Mouse (Mus musculus) megakaryocyte, embryonic 14.5 days (primary cell): ENCODE data around the gene Alox8.

Source experiments
- FLI1 ChIP-seq: IDR thresholded peaks from 2 replicates; pipeline ENCODE4 v1.6.1; 2012; ENCODE audit warnings: low read length, inconsistent platforms, mixed read lengths
- GATA1 ChIP-seq: IDR thresholded peaks from 3 replicates; pipeline ENCODE4 v1.6.1; 2012; ENCODE audit warnings: mixed read lengths, low read length, inconsistent platforms, borderline replicate concordance

- TF ChIP-seq GATA1 (no peak), FLI1 (no peak)
Measured at GRCm38 (mm10) chr11:69233141-69233540, 35.5 kb upstream of the Alox8 start.
